Mouse (Mus musculus) neutrophil, adult 65 days (primary cell): ENCODE measurements around the gene Acy3. TPM values are rescaled to one million over a fixed set of nuclear protein-coding genes. Genes with fewer than 3 reads are reported as not detected.

Experiments used
- total RNA-seq: library from RNA; stranded (reverse); gene quantifications from 2 replicates; pipeline ENCODE4 v1.2.4, GENCODE M21; 2023

Gene Acy3
- total RNA-seq: 0.41 and 0.82 TPM in 2 replicates

DNA sequence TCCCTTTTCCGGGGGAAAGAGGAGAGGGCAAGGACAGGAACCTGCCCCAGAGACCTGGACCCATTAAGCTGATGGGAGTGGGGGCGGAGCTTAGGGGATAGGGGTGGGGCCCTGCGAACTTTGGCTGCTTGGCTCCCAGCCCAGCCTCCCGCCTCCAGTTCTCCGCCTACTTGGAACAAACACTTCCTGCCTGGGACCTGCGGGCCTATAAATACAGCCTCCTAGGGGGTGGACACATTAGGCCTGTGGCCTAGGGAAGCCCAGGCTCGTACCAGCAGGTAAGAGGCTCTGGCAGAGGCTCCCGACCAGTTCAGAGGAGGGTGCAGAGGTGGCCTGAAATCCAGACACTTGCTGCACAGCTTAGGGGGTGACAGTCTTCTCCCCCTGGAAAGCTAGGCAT lies at the start of gene Acy3:
Gene Acy3 (plus strand): TSS at position 237 of the 400 bp plus-strand sequence.

DNA sequence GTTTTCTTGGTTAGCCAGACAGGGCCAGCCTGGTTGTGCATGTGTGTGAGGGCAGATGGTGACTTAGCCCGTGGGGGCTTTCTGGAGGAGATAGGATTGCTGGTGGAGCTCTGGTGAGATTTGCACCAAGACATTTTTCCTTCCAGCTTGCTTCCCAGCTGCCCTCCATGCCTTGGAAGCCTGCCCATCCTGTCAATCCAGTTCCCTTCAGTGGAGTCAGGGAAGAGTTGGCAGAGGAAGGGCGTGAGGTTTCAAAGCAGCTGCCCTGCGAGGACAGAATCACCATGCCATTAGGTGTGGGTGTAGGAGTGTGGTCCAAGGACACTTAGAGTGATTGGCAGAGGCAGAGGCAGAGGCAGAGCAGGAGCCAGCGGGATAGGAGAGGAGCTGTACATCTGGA lies 27.9 kb upstream of the Acy3 start, which contains the start of gene Aldh3b3:
Gene Aldh3b3 (plus strand): TSS at position 176 of the 400 bp plus-strand sequence.

DNA sequence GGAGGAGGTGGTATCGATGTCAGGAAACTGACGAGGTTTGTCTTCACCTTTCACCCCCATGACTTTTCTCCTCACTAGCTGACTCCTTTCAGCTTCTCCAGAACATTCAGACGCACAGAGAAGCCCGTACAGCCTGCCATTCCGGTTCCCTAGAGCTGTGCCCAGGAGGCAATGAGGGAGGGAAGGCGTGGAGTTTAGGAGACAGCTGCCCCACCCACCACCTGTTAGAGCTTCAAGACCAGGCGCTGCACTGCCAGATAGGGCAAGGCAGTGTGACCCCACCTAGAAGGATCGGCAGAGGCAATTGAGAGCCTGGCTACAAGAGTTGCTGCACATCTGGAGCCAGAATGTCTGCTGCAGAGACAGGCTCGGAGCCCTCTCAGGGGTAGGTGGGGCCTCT lies 14.1 kb upstream of the Acy3 start, which contains the start of gene Aldh3b2:
Gene Aldh3b2 (plus strand): TSS at position 100 of the 400 bp plus-strand sequence.

DNA sequence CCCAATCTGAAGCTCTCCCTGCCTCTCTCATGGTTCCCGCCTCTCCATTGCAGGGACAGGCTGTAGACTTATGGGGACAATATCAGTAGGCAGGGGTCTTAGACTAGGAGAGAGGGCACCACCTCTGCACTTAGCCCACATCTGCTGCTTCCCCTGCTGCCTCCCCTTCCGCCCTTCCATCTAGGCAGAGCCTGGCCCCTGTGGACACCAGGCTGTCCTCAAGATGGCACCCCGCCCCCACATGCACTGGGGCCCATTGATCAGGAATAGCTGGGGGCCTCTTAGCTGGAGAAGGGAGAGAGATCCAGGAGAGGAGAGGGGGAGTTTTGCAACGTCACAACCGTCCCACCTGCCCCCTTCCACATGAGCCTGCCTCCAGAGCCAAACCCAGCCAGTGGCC lies 6.0 kb downstream of the Acy3 start, which contains the start of gene Tbx10:
Gene Tbx10 (plus strand): TSS at position 337 of the 400 bp plus-strand sequence.

DNA sequence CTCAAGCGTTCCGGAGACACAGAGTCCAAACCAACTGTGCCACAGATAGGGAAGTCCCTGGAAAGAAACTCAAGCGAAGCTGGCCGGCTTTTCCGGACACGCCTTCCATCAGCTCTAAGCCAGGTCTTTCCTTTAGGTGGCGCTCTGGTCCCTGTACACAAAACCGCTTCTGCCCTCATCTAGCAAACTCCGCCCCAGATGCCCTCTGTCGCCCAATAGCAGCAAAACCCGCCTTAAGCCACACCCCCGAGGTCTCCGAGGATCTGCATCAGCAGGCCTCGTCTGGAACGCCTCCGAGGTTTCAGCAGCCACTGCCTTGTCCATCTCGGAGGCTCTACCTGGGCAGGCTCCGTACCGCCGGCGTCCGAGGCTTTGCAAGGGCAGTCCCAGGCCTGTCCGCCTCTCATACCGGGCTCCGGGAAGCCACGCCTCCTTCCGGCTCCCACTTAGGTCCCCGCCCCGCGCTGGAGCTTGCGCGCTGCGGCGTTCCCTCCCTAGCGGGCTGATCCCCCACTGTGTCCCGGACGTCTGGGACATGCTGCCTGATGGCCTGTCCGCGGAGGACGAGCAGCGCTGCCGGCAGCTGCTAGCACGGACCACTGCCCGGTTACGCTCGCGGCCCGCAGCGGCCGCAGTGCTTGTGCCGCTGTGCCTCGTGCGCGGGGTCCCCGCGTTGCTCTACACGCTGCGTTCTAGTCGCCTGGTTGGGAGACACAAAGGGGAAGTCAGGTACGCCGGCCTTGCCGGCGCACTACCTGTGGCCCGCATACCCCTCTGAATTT lies 13.9 kb downstream of the Acy3 start, which contains the start of the genes Nudt8 and Gm49405:
Gene Nudt8 (plus strand): TSS at position 462 of the 782 bp plus-strand sequence.
Gene Gm49405 (plus strand): TSS at position 508 of the 782 bp plus-strand sequence.

DNA sequence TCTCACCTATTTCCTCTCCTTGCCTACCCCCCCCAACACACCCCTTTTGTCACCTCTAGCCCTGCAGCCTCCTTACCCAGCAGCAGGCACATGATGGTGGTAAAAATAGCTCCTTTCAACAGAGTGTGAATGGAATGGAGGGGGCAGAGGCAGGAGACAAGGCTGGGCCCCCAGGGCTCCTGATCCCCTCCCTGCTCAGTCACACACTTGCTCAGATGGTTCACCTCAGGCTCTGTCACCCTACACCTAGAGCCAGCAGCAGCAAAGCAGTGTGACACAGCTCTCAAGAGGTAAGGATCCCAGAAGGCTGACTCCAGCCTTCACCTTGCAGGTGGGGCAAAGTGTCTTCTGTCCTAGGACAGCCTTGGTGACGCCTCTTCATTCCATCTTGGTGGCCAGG lies 16.7 kb downstream of the Acy3 start, which contains the start of gene Doc2g:
Gene Doc2g (plus strand): TSS at position 202 of the 400 bp plus-strand sequence.

DNA sequence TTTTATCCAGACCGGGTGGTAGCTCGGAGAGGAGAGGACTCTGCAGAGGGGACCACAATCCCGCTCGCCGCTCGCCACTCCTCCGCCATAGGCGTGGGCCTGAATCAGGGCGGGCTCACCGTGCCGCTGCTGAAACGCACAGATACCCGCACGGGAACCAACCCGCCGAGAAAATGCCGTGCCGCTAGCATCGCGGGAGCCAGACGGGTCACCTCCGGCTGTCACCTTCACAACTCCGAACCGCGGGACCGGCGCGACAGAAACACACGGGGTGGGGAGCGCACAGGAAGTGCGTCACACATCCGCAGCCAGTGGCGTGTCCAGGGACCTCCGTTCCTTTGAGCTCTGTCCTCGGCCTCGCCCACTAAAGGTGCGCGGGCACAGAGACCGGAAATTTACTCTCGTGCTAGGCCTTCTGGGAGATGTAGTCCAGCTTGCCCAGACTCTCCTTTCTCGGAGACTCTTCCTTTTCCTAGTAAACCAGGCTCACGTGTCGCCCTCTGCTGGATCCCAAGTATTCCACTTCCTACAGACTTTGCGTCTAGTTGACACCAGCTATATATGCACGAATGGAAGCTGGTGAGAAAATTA lies 26.2 kb downstream of the Acy3 start, which contains the start of gene Ndufv1:
Gene Ndufv1 (minus strand): TSS at position 375 of the 591 bp plus-strand sequence.

DNA sequence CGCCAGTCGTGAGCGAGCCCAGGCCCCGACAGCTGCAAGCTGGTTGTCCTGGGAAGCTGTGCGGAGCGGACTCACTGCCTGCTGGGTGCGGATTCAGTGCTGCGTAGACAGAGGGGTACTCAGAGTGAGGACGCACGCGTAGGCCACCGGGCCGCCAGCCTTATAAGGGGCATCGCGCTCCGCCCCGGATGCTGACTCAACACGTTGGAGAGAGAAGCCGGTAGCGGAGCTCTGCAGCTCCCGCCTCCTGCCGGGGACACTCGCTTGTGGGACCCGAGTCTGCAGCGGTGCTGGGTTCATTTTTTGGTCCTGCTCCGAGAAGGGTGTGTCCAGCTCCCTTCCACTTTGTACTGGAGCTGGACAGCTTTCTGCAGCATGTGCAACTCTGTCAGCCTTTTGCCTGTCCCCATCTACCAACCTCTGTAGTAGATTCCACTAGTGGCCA lies 51.4 kb downstream of the Acy3 start, which contains the start of gene Gstp1:
Gene Gstp1 (minus strand): TSS at position 198 of the 445 bp plus-strand sequence.

Other genes starting within 250 kb of the Acy3 start
- 83.5 and 94.8 TPM in 2 replicates for gene Kmt5b, start 219.1 kb upstream of the Acy3 start, total RNA-seq
- 104 and 157 TPM in 2 replicates for gene Chka, start 134.8 kb upstream of the Acy3 start, total RNA-seq
- 235 and 315 TPM in 2 replicates for gene Tcirg1, start 79.4 kb upstream of the Acy3 start, total RNA-seq
- 44.6 and 47.3 TPM in 2 replicates for gene Ndufs8, start 73.8 kb upstream of the Acy3 start, total RNA-seq
- 138 and 146 TPM in 2 replicates for gene Aldh3b1, start 56.8 kb upstream of the Acy3 start, total RNA-seq
- gene Unc93b1, start 51.4 kb upstream of the Acy3 start, total RNA-seq: 222 and 238 TPM in 2 replicates
- 12.3 and 13.0 TPM in 2 replicates for gene Aldh3b3, start 27.9 kb upstream of the Acy3 start, total RNA-seq
- 14.1 and 14.2 TPM in 2 replicates for gene Aldh3b2, start 14.2 kb upstream of the Acy3 start, total RNA-seq
- not detected in 2 replicates for gene Tbx10, start 6.2 kb downstream of the Acy3 start, total RNA-seq
- 4.5 and 5.4 TPM in 2 replicates for gene Nudt8, start 14.0 kb downstream of the Acy3 start, total RNA-seq
- gene Gm49405, start 14.1 kb downstream of the Acy3 start, total RNA-seq: 0.59 and 0.79 TPM in 2 replicates
- 0.88 and 1.4 TPM in 2 replicates for gene Doc2g, start 16.7 kb downstream of the Acy3 start, total RNA-seq
- 40.2 and 72.5 TPM in 2 replicates for gene Ndufv1, start 26.2 kb downstream of the Acy3 start, total RNA-seq
- 38.4 and 47.3 TPM in 2 replicates for gene Gstp1, start 51.4 kb downstream of the Acy3 start, total RNA-seq
- 12.5 and 18.8 TPM in 2 replicates for gene Gstp2, start 59.5 kb downstream of the Acy3 start, total RNA-seq
- 4.0 and 6.2 TPM in 2 replicates for gene Gstp3, start 73.0 kb downstream of the Acy3 start, total RNA-seq
- gene Cabp2, start 95.0 kb downstream of the Acy3 start, total RNA-seq: not detected in 2 replicates
- gene Cdk2ap2, start 110.6 kb downstream of the Acy3 start, total RNA-seq: 295 and 307 TPM in 2 replicates
- 207 and 345 TPM in 2 replicates for gene Pitpnm1, start 113.4 kb downstream of the Acy3 start, total RNA-seq
- 85.4 and 90.4 TPM in 2 replicates for gene Aip, start 139.3 kb downstream of the Acy3 start, total RNA-seq
- gene Gpr152, start 153.2 kb downstream of the Acy3 start, total RNA-seq: 0.09 and 0.13 TPM in 2 replicates
- 0.27 TPM in 1 of 2 replicates, not detected in the other for gene Cabp4, start 157.5 kb downstream of the Acy3 start, total RNA-seq
- 170 and 186 TPM in 2 replicates for gene Coro1b, start 162.0 kb downstream of the Acy3 start, total RNA-seq
- 6.2 and 13.3 TPM in 2 replicates for gene Ptprcap, start 167.0 kb downstream of the Acy3 start, total RNA-seq
- gene Rps6kb2, start 176.8 kb downstream of the Acy3 start, total RNA-seq: 34.6 and 55.9 TPM in 2 replicates
- 38.1 and 50.5 TPM in 2 replicates for gene Carns1, start 188.9 kb downstream of the Acy3 start, total RNA-seq
- gene Tbc1d10c, start 204.7 kb downstream of the Acy3 start, total RNA-seq: 151 and 157 TPM in 2 replicates
- 354 and 408 TPM in 2 replicates for gene Ppp1ca, start 205.5 kb downstream of the Acy3 start, total RNA-seq
- gene Rad9a, start 215.1 kb downstream of the Acy3 start, total RNA-seq: 21.5 and 29.4 TPM in 2 replicates
- 3.7 and 5.2 TPM in 2 replicates for gene Clcf1, start 227.7 kb downstream of the Acy3 start, total RNA-seq
- gene AC109138.7, start 227.8 kb downstream of the Acy3 start, total RNA-seq: not detected in 2 replicates
- gene Pold4, start 245.3 kb downstream of the Acy3 start, total RNA-seq: 48.2 and 61.9 TPM in 2 replicates